Mouse (Mus musculus) layer of hippocampus, adult 8-10 months (tissue): ENCODE measurements around the gene Ergic3. TPM values are rescaled to one million over a fixed set of nuclear protein-coding genes. Genes with fewer than 3 reads are reported as not detected.

Experiments
- DNase-seq, 2 experiments: peaks; one replicate each; pipeline ENCODE4 v3.0.0; 2022; ENCODE audit warnings: low spot score in 2 of 2
- total RNA-seq, 4 experiments: library from RNA; stranded (reverse); gene quantifications; 2 replicates each; pipeline ENCODE4 v1.2.4; 2022

Gene Ergic3
- 100 to 1,000 TPM; 182 to 233 (median 213) TPM for total RNA-seq

- DNase-seq, result peak; percentile 96
These were observed at the start of gene Ergic3, which contains the start of gene 6430550D23Rik for GRCm38 (mm10) chr2:156007888-156008532. Ergic3 (plus strand) TSS chr2:156008045. 6430550D23Rik (minus strand) TSS chr2:156007977.

DNA sequence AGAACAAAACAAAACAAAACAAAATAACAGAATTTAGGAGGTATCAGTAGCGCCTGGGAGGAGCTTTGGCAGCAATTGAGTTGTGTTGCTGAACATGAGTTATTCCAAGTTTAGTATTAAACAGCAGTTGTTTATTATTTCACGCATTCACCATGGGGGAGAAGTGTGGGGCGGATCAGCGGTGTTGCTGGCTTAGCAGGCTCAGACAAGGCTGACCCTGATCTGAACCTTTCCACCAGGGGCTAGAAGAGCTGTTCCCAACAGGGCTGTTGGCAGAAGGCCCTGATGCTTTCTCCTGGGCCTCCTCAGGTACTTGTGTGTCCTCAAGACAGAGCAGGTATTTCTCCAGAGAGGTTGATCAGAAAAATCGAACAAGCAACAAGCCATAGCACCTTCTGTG lies 47.9 kb upstream of the Ergic3 start:
- DNase-seq, result no peak

GRCm38 (mm10) chr2:155961862-155962261 lies 46.0 kb upstream of the Ergic3 start:
- DNase-seq, result no peak

- no peak for DNase-seq
These were observed 44.9 kb upstream of the Ergic3 start for GRCm38 (mm10) chr2:155962991-155963390.

DNA sequence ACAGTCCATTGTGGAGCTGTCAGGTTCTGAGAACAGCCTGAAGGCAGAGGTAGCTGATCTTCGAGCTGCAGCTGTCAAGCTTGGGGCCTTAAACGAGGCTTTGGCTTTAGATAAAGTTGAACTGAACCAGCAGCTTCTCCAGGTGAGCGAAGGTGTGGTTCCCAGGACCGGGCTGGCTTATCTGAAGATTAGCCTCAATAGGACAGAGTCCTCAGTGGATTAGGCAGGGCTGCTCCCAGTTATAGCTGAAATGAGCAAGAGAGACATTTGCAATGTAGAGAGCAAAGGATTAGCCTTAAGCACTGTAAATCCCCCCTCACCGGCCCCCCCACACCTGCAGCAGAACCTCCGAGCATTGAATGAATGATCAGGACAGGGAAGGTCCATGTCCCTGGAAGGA lies 34.5 kb upstream of the Ergic3 start:
- no peak for DNase-seq

GRCm38 (mm10) chr2:155974087-155974731 lies 33.6 kb upstream of the Ergic3 start:
- no peak for DNase-seq

GRCm38 (mm10) chr2:155979328-155979991 lies 28.4 kb upstream of the Ergic3 start:
- DNase-seq, result no peak

GRCm38 (mm10) chr2:155985776-155986175 lies 22.1 kb upstream of the Ergic3 start:
- no peak for DNase-seq

DNA sequence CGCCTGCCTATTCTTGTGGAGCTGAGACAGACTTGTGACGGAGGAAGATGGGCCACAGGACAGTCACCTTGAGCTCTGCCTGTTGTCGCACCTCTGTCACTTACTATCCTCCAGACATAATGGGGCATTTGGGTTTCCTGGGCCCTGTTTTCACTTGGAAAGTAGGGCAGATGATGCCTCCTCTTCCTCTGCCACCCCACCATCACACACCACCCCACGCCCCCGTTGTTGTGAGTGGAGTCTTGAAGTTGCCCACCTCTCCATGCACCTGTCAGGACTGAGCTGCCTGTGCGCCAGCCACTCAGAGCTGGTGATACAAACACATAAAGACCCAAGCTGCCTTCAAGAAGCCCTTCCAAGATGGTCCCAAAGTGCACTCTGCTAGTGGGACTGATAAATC lies 20.7 kb upstream of the Ergic3 start:
- no peak for DNase-seq

- no peak for DNase-seq
These were observed 18.8 kb upstream of the Ergic3 start for GRCm38 (mm10) chr2:155989085-155989484.

DNA sequence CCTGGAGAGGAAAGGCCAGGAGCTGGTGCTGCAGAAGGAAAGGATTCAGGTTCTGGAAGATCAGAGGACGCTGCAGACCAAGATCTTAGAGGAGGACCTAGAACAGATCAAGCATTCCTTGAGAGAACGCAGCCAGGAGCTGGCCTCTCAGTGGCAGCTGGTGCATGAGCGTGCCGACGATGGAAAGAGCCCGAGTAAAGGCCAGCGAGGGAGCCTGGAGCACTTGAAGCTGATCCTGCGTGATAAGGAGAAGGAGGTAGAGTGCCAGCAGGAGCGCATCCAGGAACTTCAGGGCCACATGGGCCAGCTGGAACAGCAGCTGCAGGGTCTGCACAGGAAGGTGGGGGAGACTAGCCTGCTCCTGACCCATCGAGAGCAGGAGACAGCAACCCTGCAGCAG lies 16.7 kb upstream of the Ergic3 start:
- DNase-seq, result no peak

DNA sequence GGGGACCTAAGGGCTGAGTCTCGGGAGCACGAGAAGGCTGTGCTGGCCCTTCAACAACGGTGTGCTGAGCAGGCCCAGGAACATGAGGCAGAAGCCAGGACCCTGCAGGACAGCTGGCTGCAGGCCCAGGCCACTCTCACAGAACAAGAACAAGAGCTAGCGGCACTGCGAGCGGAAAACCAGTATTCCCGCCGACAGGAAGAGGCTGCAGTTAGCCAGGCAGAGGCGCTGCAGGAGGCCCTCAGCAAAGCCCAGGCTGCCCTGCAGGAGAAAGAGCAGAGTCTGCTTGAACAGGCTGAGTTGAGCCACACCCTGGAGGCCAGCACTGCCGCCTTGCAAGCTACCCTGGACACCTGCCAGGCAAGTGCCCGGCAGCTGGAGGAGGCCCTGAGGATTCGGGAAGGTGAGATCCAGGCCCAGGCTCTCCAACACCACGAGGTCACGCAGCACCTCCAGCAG lies 16.0 kb upstream of the Ergic3 start:
- peak; percentile 40 to 68 for DNase-seq

DNA sequence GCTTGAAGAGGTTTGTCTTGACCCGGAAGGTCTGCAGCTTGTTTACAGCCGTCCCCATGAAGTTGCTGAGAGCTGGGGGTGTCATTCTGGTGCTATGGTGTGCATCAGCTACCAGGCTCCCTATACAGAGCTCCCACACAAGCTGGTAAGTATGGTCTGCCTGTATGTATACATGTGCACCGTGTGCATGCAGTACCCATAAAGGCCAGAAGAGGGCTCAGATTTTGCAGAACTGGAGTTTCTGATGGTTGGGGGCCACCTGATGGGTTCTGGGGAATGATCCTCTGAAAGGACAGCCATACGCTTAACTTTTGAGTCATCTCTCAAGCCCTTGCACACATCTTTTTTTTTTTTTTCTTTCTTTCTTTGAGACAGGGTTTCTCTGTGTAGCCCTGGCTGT lies 2.5 kb upstream of the Ergic3 start:
- no peak for DNase-seq

GRCm38 (mm10) chr2:156018106-156018505 lies 10.3 kb downstream of the Ergic3 start:
- DNase-seq, result no peak

GRCm38 (mm10) chr2:156021219-156021618 lies 13.4 kb downstream of the Ergic3 start:
- no peak for DNase-seq

DNA sequence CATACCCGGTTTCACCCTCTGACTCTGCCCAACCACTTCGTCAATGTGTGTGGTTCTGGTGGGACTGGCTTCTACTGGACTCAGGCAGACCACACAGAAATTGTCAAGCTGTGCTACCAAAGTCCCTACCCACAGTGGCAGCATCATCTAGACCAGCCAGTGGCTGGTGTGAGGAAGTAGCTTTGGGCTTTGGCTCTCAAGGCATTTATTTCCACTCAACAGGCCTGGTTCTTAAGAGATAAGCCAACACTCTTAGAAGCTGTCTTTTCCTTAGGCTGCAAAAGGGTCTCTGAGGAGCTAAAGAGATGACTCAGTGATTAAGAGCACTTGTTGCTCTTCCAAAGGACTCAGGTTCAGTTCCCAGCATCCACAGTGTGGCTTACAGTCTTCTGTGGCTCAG lies 13.9 kb downstream of the Ergic3 start:
- DNase-seq, result no peak

DNA sequence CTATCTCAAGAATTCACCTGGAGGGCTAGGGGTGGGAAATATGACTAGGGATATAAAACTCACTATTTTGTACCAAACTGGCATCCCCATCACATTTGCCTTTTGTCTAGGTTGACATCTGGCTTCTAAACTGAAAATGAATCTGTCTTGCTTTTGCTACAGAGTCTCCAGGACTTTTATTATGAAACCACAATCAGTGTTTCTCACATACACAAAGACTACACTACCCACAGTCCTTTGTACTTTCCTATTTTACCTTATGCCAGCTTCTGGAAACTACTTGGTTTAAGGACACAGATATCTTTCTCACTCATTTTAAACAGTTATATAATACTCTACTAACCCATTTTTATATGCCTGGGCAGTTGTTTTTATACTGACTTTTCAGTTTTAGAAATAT lies 17.6 kb downstream of the Ergic3 start:
- no peak for DNase-seq

- no peak for DNase-seq
These were observed 31.5 kb downstream of the Ergic3 start for GRCm38 (mm10) chr2:156039390-156039789.

DNA sequence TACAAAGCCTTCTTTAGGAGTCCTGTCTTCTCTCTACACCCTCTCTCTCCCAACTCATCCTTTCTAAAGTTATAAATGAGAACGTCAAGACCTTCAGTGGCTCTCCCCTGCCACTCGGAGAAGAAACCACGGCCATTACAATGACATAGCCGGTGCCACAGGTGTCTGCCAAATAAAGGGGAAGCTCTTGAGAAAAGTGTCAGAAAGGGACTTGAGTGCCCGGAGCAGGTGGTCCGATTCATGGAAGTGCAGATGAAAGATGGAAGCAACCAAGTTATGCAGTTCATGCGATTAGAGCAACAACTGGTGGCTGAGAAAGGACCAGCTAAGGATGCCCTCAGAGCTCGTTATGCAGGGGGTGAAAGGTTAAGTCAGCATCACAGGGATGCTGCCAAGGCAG lies 35.1 kb downstream of the Ergic3 start:
- no peak for DNase-seq

DNA sequence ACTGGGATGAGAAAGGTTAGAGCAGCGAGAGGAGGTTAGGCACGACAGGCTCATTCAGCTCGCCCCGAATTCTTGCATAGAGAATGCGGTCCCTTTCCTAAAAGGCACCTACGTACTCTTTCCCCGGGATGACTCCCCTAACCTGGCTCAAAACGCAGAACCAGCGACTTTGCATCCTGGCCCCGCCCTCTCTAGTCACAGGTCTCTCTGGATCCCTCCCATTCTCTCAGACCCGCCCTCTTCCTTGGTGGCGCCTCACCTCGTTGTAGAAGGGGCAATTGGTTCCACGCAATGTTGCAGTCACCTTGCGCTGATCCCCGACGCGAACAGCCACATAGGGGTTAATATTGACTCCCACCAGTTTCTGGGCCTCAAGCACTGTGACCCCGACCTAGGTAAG lies 40.1 kb downstream of the Ergic3 start:
- DNase-seq, result no peak

- no peak for DNase-seq
These were observed 45.0 kb downstream of the Ergic3 start, which contains the start of gene Fer1l4 for GRCm38 (mm10) chr2:156052816-156053215. Fer1l4 (minus strand) TSS chr2:156052947.
